Mouse (Mus musculus) testis, postnatal 14 days (tissue): ENCODE data around the gene Abhd11.
"Not testable (repeated sequence)": the region's sequence is repeated elsewhere in the genome, so short reads cannot be mapped to it uniquely, and the experiment has no call there.

Source experiments
- DNase-seq: peaks from one replicate; pipeline ENCODE4 v3.0.0; 2021; ENCODE audit warnings: low spot score

Abhd11 gene

DNA sequence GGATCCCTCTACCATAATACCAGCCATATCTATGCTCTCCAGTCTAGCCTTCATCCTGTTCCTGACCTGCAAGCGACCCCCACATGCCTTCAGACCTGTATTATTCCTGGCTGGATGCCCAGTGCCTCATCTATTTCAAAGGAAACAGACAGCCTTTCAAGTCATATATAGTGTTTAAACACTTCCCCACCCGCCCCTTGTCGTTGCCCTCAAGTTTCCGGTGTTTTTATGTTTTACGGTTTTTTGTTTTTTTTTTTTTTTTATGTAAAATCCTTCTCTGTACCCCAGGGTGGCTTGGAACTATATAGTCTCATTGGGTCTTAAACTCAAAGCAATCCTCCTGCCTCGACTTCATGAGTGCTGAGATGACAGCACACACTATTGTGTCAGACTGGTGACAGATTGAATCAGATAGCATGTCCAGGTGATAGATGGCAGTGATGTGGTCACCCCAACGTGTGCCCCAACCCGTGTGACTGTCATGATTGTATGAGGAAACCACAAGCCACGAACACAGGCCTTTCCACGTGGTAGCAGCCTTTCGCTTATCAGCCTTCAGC lies 15.8 kb downstream of the Abhd11 start:
- no peak for DNase-seq

DNA sequence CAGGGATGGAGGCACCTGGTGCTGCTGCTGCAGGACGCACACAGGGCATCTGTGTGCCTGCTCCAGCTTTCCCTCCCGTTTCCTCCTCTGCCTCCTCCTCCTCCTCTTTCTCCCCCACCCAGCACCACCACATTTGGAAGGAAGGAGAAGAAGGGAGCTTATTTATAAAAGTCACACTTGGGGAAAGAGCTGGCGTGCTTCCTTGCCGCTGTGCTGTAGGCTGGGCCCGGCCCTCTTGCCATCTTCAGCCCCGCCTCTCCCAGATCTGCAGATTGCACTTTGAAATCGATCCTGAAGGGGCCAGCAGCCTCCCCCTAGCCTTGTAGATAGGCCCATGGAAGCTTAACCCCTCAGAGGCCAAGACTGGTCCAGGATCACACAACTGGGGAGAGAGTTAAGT lies 16.9 kb downstream of the Abhd11 start:
- no peak for DNase-seq

DNA sequence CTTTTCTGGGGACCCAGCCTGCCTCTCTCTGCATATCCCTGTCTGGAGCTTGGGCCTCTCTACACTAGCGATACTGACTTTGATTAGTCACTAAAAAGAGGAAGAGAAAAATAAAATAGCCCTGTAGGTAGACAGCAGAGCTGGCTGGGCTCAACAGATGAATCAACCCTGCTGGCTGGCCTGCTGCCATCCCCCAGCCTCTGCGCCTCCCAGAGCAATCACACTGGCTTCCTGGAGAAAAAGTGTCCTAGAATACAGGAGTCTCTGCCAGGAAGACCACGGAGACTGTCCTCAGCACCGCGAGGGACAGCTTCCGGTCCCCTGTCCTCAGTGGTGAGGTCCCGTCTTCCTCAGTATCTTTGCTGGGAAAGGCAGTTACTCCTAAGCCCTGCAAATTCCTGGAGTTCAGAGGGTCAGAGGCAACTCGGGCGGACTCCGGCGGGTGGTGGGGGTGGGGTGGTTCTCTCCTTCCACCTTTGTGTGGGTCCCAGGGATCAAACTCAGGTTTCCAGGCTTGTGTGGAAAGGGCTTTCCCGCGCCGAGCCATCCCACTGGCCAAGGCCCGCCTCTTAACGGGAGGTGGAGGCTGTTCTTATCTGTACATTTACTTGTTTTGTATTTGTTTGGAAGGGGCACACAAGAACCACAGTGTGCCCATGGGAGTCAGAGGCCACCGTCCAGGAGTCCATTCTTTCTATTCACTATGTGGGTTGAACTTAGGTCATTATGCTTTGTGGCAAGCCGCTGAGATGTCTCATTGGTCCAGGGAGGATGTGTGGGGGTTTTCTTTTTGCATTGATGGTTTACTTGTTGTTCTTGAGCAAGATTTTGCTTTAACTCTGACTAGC lies 20.3 kb downstream of the Abhd11 start:
- DNase-seq: no peak

DNA sequence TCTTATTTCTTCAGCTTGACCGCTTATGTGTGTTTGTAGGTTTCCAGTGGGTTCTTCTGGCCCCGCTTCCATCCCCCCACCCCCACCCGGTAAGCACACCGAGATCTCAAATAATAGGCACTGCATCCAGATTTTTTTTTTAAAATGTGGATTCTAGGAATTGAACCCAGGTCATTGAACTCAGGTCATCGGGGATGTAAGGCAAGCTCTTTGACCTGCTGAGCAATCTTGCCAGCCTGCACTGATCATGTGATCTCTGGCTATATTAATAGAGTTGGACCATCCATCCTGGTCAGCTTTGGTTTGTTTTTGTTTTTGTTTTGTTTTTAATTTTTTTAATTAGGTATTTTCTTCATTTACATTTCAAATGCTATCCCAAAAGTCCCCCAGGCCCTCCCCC lies 23.6 kb downstream of the Abhd11 start:
- no peak for DNase-seq

DNA sequence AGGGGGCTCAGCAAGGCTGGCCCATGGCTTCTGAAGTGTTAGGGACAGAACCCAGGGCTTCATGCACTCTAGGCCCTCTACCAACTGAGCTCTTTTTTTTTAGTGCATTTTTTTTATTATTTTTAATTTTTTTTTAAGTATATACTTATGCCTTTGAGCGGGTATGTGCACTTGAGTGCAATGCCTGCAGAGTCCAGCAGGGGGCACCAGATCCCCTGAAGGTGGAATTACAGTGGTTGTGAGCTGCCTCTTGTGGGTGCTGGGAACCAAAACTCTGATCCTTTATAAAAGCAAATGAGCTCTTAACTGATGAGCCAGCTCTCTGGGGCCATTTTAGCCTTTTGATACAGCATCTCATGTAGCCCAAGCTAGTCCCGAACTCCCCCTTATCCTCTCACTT lies 25.6 kb downstream of the Abhd11 start:
- peak; percentile 41 for DNase-seq

DNA sequence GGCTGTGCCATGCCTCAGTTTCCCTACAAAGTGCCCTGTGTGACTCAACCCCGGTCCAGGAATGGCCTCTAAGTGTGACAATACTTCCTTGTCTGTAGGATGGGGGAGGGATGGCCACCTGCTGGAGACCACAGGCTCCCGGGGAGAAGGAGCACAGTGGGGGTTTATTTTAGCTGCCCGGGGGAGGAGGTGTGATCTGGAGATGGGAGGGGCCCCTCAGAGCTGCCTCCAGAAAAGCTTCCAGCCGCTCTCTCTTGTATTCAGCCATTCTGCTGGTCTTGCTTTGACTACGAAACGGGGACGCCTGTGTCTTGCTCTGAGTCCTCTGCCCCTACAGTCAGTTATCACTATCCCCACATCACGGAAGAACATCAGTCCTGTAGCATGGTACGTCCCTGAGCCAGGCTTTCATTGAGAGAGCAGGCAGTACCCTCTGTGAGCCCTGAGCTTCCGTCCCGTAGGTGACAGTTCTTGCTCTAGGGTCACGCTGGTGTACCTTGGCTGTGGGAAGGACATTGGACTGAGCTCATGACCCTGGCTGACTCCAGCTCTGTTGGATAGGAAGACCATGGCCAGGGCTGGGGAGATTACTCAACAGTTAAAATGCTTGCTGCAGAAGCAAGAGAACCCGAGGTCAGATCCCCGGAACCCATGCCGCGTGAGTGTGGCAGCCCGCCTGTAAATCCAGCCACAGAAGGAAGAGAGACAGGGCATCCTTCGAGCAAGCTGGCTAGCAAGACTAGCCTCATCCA lies 26.8 kb downstream of the Abhd11 start:
- DNase-seq: no peak

DNA sequence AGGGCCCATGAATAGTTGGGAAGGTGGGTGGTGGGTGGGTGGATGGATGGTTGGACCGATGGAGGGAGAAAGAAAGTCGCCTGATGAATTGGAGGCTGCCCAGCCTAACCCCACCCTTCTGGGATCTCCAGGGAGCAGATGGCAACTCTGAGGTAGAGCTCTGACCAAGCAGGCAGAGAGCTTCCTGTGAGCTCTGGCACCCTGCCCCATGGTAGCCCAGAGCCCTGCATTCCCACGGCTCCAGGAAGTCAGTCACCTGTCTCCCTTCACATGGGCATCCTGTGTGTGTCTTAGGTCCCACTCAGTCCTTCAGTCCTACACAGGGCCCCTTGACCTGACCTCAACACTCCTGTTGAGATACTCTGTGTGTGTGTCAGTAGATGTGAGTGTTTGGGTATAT lies 29.0 kb downstream of the Abhd11 start:
- no peak for DNase-seq

DNA sequence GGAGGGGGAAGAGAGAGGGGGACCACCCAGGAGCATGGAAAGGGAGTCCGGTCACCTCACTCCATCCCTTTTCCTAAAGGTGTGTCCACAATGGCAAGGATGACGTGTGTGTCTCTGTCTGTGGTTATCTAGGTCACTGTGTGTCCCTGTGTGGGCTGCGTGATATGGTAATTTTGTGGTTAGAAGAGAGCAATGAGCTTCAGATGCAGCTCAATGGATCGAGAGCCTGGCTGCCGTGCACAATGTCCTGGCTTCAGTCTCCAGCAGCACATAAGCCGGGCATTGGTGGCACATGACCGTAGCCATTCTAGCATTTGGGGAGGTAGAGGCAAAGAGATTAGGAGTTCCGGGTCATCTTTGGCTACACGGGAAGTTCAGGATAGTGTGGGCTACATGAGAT lies 30.6 kb downstream of the Abhd11 start:
- no peak for DNase-seq

DNA sequence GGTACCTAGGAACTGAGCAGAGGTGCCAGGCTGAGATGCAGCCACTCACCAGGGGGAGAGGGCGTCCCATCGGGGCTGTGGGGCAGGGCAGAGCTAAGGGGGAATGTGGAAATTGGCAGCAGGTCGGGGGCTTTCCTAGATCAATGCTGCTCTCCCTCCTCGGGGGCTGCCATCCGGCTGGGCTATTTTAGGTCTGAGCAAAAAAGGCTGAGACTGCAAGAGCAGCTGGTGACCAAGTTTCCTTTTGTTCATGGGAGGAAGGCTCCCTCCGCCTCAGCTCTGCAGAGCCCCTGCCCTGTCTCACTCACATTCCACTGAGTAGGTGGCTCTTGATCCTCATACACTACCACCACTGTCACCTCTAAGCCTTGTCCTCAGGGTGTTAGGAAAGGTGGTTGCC lies 31.1 kb downstream of the Abhd11 start:
- peak; percentile 6 for DNase-seq

DNA sequence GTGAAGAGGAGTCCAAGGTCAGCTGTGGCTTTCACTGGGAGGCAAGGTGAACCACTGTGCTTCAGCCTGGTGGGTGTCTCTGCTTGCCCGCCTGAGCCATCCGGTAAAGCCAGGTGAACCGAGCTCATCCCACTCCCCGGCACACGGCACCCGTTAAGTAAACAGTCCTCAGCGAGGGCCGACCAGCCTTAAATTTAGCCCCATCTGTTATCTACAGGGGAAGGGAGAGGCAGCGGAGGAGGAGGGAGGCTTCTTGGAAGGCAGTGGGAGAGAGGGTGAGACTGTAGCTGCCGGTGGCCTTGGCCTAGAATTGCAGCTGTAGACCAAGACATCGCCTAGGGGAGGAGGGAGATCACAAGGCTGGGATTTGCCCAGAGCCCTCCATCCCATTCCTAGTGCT lies 31.8 kb downstream of the Abhd11 start:
- peak; percentile 83 for DNase-seq

DNA sequence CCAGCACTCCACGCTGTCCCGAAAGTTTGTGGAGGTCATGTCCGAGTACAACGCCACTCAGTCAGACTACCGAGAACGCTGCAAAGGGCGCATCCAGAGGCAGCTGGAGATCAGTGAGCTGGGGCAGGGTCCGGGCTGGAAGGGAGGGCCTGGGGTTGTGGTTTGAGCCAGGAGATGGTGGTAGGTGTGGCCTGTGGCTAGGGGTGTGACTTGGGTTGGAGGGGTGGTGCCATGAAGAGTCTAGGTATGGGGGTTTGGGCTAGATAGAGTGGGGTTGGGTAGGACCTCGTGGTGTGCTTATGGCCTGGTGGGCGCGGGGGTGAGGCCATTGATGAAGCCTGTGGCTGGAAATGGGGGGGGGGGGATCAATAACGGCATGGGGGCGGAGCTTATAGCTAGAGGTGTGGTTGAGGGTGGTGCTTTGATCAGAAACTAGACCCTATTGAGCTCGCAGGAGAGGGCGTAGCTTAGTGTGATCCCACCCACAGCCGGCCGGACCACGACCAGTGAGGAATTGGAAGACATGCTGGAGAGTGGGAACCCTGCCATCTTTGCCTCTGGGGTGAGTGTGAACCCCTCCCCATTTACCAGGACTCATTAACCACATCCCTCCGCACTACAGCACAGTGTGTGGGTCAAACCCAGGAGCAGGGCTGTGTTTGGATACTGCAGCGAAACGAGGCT lies 33.3 kb downstream of the Abhd11 start:
- peak; percentile 70 for DNase-seq

DNA sequence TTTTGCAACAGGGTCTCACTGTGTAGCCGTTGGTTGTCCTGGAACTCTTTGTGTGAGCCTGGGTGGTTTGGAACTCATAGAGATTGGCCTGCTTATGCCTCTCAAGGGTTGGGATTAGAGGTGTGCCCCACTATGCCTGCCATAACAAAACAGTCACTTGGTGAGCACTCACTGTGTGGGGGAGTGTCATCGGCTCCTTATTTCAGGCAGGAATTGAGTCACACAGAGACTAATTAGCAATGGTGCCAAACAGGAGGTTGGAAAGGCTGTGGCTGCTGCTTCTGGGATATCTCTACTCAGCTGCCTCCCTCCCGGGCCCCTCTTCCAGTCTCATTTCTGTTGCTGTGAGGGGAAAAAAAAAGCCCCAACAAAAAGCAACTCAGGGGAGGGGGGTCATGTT lies 35.6 kb downstream of the Abhd11 start:
- no peak for DNase-seq

DNA sequence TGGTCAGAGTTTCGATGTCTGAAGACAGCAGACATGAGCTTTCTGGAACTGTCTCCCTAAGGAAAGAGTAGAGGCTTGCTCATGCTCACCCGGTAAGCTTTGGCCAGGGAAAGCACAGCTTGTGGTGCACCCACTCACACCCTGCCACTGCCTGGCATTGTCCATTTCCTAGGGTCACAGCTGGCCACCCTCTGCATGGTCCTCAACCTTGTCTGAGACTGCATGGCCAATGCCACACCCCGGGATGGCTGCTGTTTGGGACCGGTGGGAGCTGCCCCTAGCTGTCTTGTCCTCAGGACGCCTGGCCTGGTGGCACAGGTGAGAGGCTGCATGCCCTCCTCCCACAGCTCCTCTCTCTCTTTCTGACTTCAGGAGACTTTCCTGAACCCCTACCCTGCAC lies 39.6 kb downstream of the Abhd11 start:
- no peak for DNase-seq

DNA sequence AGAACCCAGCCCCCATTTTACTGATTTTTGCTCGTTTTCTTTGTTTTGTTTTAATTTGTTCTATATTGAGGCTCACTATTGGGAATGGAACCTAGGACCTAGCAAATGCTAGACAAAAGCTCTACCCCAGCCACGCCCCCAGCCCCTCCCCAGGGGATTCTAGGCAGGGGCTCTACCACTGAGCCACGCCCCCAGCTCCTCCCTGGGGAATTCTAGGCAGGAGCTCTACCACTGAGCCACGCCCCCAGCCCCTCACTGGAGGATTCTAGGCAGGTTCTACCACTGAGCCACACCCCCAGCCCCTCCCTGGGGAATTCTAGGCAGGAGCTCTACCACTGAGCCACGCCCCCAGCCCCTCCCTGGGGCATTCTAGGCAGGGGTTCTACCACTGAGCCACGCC lies 40.3 kb downstream of the Abhd11 start:
- not testable (repeated sequence) for DNase-seq

DNA sequence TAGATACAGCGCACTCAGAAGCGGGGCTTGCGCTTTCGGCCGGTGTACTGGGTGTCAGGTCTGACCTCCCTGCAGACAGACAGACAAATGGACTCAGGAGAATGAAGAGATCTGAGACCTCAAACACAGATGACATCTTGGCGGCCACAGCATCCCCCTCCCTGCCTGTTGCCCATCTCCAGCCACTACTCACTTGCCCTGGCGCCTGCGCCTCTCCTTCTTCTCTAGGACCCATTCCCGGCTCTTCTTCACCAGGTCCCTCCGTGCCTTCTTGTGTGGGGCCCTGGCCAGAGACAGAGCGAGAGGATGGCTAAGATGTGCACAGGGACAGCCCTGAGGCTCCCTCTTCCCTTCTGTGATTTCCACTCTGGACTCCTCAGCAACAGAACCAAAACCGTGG lies 44.4 kb downstream of the Abhd11 start:
- DNase-seq: no peak
